Mouse (Mus musculus): ENCODE results near the gene Grn. TPM values are rescaled to one million over a fixed set of nuclear protein-coding genes. Genes with fewer than 3 reads are reported as not detected.

Gene Grn
- polyA plus RNA-seq, 1 experiment, result 240 TPM

- TF ChIP-seq POLR2A (IDR thresholded peaks at IDR 0.05; ENCODE audit: low read depth, low read length) (no peak), CTCF (IDR thresholded peaks at IDR 0.05; ENCODE audit: extremely low read depth, insufficient read depth, insufficient read length, insufficient replicate concordance) (no peak)
- H3K36me3 ChIP-seq (ENCODE audit: control insufficient read depth, insufficient read depth, low read length), result peaks cover 20% of the 10 kb centered on the region
- WGBS, result 87% methylated on average over 3 of the region's 3 CpGs
These were observed 44.9 kb downstream of the Grn start for GRCm38 (mm10) chr11:102475027-102475426.

GRCm38 (mm10) chr11:102478671-102479070, 48.6 kb downstream of the Grn start:
- Histone ChIP-seq H3K4me1 (ENCODE audit: control insufficient read depth, insufficient read depth, insufficient read length) (no peaks in the 10 kb centered on the region), H3K27ac (ENCODE audit: insufficient read depth, low read length) (no peak overlapping the region), H3K36me3 (ENCODE audit: control insufficient read depth, insufficient read depth, low read length) (peaks cover 37% of the 10 kb centered on the region), H3K4me3 (ENCODE audit: extremely low read depth, insufficient read depth, insufficient read length) (no peak overlapping the region), H3K27me3 (ENCODE audit: control insufficient read depth, insufficient read depth, low read length) (no peaks in the 10 kb centered on the region)
- WGBS, result 88% methylated on average over 3 of the region's 3 CpGs
- DNase-seq (ENCODE audit: low read depth in 1 of 2, low spot score in 2 of 2), result no peak
- TF ChIP-seq POLR2A (IDR thresholded peaks at IDR 0.05; ENCODE audit: low read depth, low read length), result no peak
- TF ChIP-seq CTCF (IDR thresholded peaks at IDR 0.05; ENCODE audit: extremely low read depth, insufficient read depth, insufficient read length, insufficient replicate concordance), result no peak

More at GRCm38 (mm10) chr11:102475027-102475426, 44.9 kb downstream of the Grn start:
- Histone ChIP-seq H3K4me3 (ENCODE audit: extremely low read depth, insufficient read depth, insufficient read length) (no peak overlapping the region), H3K27me3 (ENCODE audit: control insufficient read depth, insufficient read depth, low read length) (no peaks in the 10 kb centered on the region), H3K27ac (ENCODE audit: insufficient read depth, low read length) (no peak overlapping the region), H3K4me1 (ENCODE audit: control insufficient read depth, insufficient read depth, insufficient read length) (no peaks in the 10 kb centered on the region)
- no peak for DNase-seq (ENCODE audit: low read depth in 1 of 2, low spot score in 2 of 2)

GRCm38 (mm10) chr11:102479581-102479980, 49.5 kb downstream of the Grn start:
- DNase-seq (ENCODE audit: low read depth in 1 of 2, low spot score in 2 of 2), result no peak
- WGBS, result 97% methylated on average over 23 of the region's 23 CpGs
- Histone ChIP-seq H3K27ac (ENCODE audit: insufficient read depth, low read length) (no peak overlapping the region), H3K4me1 (ENCODE audit: control insufficient read depth, insufficient read depth, insufficient read length) (no peaks in the 10 kb centered on the region), H3K36me3 (ENCODE audit: control insufficient read depth, insufficient read depth, low read length) (peaks cover 37% of the 10 kb centered on the region), H3K4me3 (ENCODE audit: extremely low read depth, insufficient read depth, insufficient read length) (no peak overlapping the region), H3K27me3 (ENCODE audit: control insufficient read depth, insufficient read depth, low read length) (no peaks in the 10 kb centered on the region)
- TF ChIP-seq POLR2A (IDR thresholded peaks at IDR 0.05; ENCODE audit: low read depth, low read length), result no peak
- no peak for TF ChIP-seq CTCF (IDR thresholded peaks at IDR 0.05; ENCODE audit: extremely low read depth, insufficient read depth, insufficient read length, insufficient replicate concordance)

- H3K27me3 ChIP-seq (ENCODE audit: control insufficient read depth, insufficient read depth, low read length), result no peaks in the 10 kb centered on the region
- peaks cover 37% of the 10 kb centered on the region for H3K36me3 ChIP-seq (ENCODE audit: control insufficient read depth, insufficient read depth, low read length)
- no peak for DNase-seq (ENCODE audit: low read depth in 1 of 2, low spot score in 2 of 2)
- H3K4me3 ChIP-seq (ENCODE audit: extremely low read depth, insufficient read depth, insufficient read length), result no peak overlapping the region
- WGBS, result 91% methylated on average over 15 of the region's 15 CpGs
- H3K4me1 ChIP-seq (ENCODE audit: control insufficient read depth, insufficient read depth, insufficient read length), result no peaks in the 10 kb centered on the region
- H3K27ac ChIP-seq (ENCODE audit: insufficient read depth, low read length), result no peak overlapping the region
- TF ChIP-seq CTCF (IDR thresholded peaks at IDR 0.05; ENCODE audit: extremely low read depth, insufficient read depth, insufficient read length, insufficient replicate concordance) (no peak), POLR2A (IDR thresholded peaks at IDR 0.05; ENCODE audit: low read depth, low read length) (no peak)
These were observed 50.0 kb downstream of the Grn start for GRCm38 (mm10) chr11:102480111-102480510.

GRCm38 (mm10) chr11:102480897-102481296, 50.8 kb downstream of the Grn start:
- H3K36me3 ChIP-seq (ENCODE audit: control insufficient read depth, insufficient read depth, low read length), result peaks cover 37% of the 10 kb centered on the region
- DNase-seq (ENCODE audit: low read depth in 1 of 2, low spot score in 2 of 2), result no peak
- TF ChIP-seq CTCF (IDR thresholded peaks at IDR 0.05; ENCODE audit: extremely low read depth, insufficient read depth, insufficient read length, insufficient replicate concordance) (no peak), POLR2A (IDR thresholded peaks at IDR 0.05; ENCODE audit: low read depth, low read length) (no peak)
- no peak overlapping the region for H3K27ac ChIP-seq (ENCODE audit: insufficient read depth, low read length)
- H3K27me3 ChIP-seq (ENCODE audit: control insufficient read depth, insufficient read depth, low read length), result no peaks in the 10 kb centered on the region
- no peaks in the 10 kb centered on the region for H3K4me1 ChIP-seq (ENCODE audit: control insufficient read depth, insufficient read depth, insufficient read length)
- no peak overlapping the region for H3K4me3 ChIP-seq (ENCODE audit: extremely low read depth, insufficient read depth, insufficient read length)
- 97% methylated on average over 4 of the region's 4 CpGs for whole genome bisulfite sequencing

GRCm38 (mm10) chr11:102481779-102482178, 51.7 kb downstream of the Grn start:
- no peak for DNase-seq (ENCODE audit: low read depth in 1 of 2, low spot score in 2 of 2)
- TF ChIP-seq CTCF (IDR thresholded peaks at IDR 0.05; ENCODE audit: extremely low read depth, insufficient read depth, insufficient read length, insufficient replicate concordance) (no peak), POLR2A (IDR thresholded peaks at IDR 0.05; ENCODE audit: low read depth, low read length) (no peak)
- H3K36me3 ChIP-seq (ENCODE audit: control insufficient read depth, insufficient read depth, low read length), result peaks cover 40% of the 10 kb centered on the region
- no peak overlapping the region for H3K27ac ChIP-seq (ENCODE audit: insufficient read depth, low read length)
- no peaks in the 10 kb centered on the region for H3K27me3 ChIP-seq (ENCODE audit: control insufficient read depth, insufficient read depth, low read length)
- no peaks in the 10 kb centered on the region for H3K4me1 ChIP-seq (ENCODE audit: control insufficient read depth, insufficient read depth, insufficient read length)
- WGBS, result 89% methylated on average over 10 of the region's 10 CpGs
- no peak overlapping the region for H3K4me3 ChIP-seq (ENCODE audit: extremely low read depth, insufficient read depth, insufficient read length)

Other genes with a start within 250 kb of the Grn start
- gene Lsm12, start 245.0 kb upstream of the Grn start, polyA plus RNA-seq (2012; rRNA removed), result 18.0 and 22.7 TPM in 2 replicates
- gene G6pc3, start 240.7 kb upstream of the Grn start, polyA plus RNA-seq (2012; rRNA removed), result 63.9 and 72.3 TPM in 2 replicates
- gene Hdac5, start 200.1 kb upstream of the Grn start, polyA plus RNA-seq (2012; rRNA removed), result 71.9 and 97.7 TPM in 2 replicates
- 1.9 and 4.5 TPM in 2 replicates for gene BC030867, start 181.4 kb upstream of the Grn start, polyA plus RNA-seq (2012; rRNA removed)
- gene Asb16, start 161.6 kb upstream of the Grn start, polyA plus RNA-seq (2012; rRNA removed), result 0.13 and 0.19 TPM in 2 replicates
- gene Tmub2, start 145.4 kb upstream of the Grn start, polyA plus RNA-seq (2012; rRNA removed), result 31.6 and 41.1 TPM in 2 replicates
- gene Atxn7l3, start 133.7 kb upstream of the Grn start, polyA plus RNA-seq (2012; rRNA removed), result 39.8 and 45.1 TPM in 2 replicates
- gene Ubtf, start 110.6 kb upstream of the Grn start, polyA plus RNA-seq (2012; rRNA removed), result 29.9 and 30.7 TPM in 2 replicates
- gene Slc4a1, start 64.1 kb upstream of the Grn start, polyA plus RNA-seq (2012; rRNA removed), result 301 and 381 TPM in 2 replicates
- gene Rundc3a, start 36.9 kb upstream of the Grn start, polyA plus RNA-seq (2012; rRNA removed), result 3.6 and 4.0 TPM in 2 replicates
- 348 and 407 TPM in 2 replicates for gene Slc25a39, start 22.4 kb upstream of the Grn start, polyA plus RNA-seq (2012; rRNA removed)
- gene Fam171a2, start 17.4 kb downstream of the Grn start, polyA plus RNA-seq (2012; rRNA removed), result 4.1 and 5.2 TPM in 2 replicates
- 60.4 and 60.8 TPM in 2 replicates for gene Itga2b, start 39.8 kb downstream of the Grn start, polyA plus RNA-seq (2012; rRNA removed)
- 12.3 and 13.6 TPM in 2 replicates for gene Gpatch8, start 126.1 kb downstream of the Grn start, polyA plus RNA-seq (2012; rRNA removed)
- gene Gm11627, start 149.1 kb downstream of the Grn start, polyA plus RNA-seq (2012; rRNA removed), result 0.27 TPM in 1 of 2 replicates, not detected in the other
- 2.9 and 4.2 TPM in 2 replicates for gene Fzd2, start 174.1 kb downstream of the Grn start, polyA plus RNA-seq (2012; rRNA removed)
- not detected in 2 replicates for gene Meioc, start 233.4 kb downstream of the Grn start, polyA plus RNA-seq (2012; rRNA removed)